Comparison of ENCODE assay signal across 31 mouse cellular contexts in the genomic region with DNA sequence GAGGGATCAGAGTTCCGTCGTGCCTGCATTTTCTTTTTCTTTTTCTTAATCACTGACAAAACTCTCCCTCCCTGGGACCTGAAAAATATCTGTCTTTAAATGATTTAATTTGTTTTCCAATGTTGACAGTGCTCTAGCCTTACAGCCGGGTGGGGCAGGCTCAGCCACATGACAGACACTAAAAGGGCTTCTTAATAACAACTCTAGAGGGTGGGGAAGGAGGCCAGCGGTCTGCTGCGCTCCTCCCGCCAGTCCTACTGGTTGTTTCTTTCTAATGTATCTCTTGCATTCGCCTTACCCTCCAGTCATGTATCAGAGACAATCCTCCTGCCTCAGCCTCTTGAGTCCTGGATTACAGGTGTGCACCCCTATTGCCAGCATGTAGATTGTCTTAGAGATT.
"Had no signal": no experiment of that assay in that cellular context is flagged by ENCODE, and none has a peak within 500 bp of the region (broad histone marks: within the 10 kb centered on the region; RNA-seq: fewer than 3 reads in every experiment).

No protein-coding gene starts in this region.

- H3K4me2 ChIP-seq: limb, embryonic 12.5 days; limb, embryonic 13.5 days; limb, embryonic 15.5 days; liver, embryonic 12.5 days; liver, embryonic 13.5 days; liver, embryonic 15.5 days; lung, embryonic 14.5 days; lung, embryonic 15.5 days; midbrain, embryonic 11.5 days; midbrain, embryonic 12.5 days; midbrain, embryonic 13.5 days; midbrain, embryonic 15.5 days; neural tube, embryonic 12.5 days; neural tube, embryonic 13.5 days had no signal

- H3K4me3 ChIP-seq: limb, embryonic 10.5 days; limb, embryonic 12.5 days; limb, embryonic 13.5 days; limb, embryonic 15.5 days; liver, embryonic 12.5 days; liver, embryonic 13.5 days; liver, embryonic 15.5 days; lung, embryonic 15.5 days; megakaryocyte, embryonic 14.5 days; midbrain, embryonic 10.5 days; midbrain, embryonic 12.5 days; midbrain, embryonic 13.5 days; midbrain, embryonic 15.5 days; myocyte; neural tube, embryonic 12.5 days; neural tube, embryonic 13.5 days had no signal

- H3K27me3 ChIP-seq: limb, embryonic 12.5 days; limb, embryonic 13.5 days; limb, embryonic 15.5 days; liver, embryonic 12.5 days; liver, embryonic 13.5 days; liver, embryonic 15.5 days; lung, embryonic 15.5 days; megakaryocyte, embryonic 14.5 days; midbrain, embryonic 12.5 days; midbrain, embryonic 13.5 days; midbrain, embryonic 15.5 days; neural tube, embryonic 12.5 days; neural tube, embryonic 13.5 days had no signal

- ATAC-seq: liver, embryonic 12.5 days; lung, postnatal 0 days; midbrain, embryonic 13.5 days; midbrain, embryonic 15.5 days; midbrain, embryonic 16.5 days had no signal

- H3K9ac ChIP-seq: limb, embryonic 12.5 days; limb, embryonic 13.5 days; limb, embryonic 15.5 days; liver, embryonic 12.5 days; liver, embryonic 13.5 days; liver, embryonic 14.5 days; liver, embryonic 15.5 days; lung, embryonic 14.5 days; lung, embryonic 15.5 days; midbrain, embryonic 12.5 days; midbrain, embryonic 13.5 days; midbrain, embryonic 15.5 days; neural tube, embryonic 12.5 days; neural tube, embryonic 13.5 days had no signal

- H3K27ac ChIP-seq: limb, embryonic 10.5 days; limb, embryonic 12.5 days; limb, embryonic 13.5 days; limb, embryonic 15.5 days; liver, embryonic 12.5 days; liver, embryonic 13.5 days; liver, embryonic 14.5 days; liver, embryonic 15.5 days; lung, embryonic 15.5 days; macrophage; midbrain, embryonic 10.5 days; midbrain, embryonic 12.5 days; midbrain, embryonic 13.5 days; midbrain, embryonic 15.5 days; neural tube, embryonic 12.5 days; neural tube, embryonic 13.5 days had no signal

- H3K4me1 ChIP-seq: limb, embryonic 10.5 days; limb, embryonic 12.5 days; limb, embryonic 13.5 days; limb, embryonic 15.5 days; liver, embryonic 12.5 days; liver, embryonic 13.5 days; liver, embryonic 15.5 days; lung, embryonic 15.5 days; megakaryocyte, embryonic 14.5 days; midbrain, embryonic 10.5 days; midbrain, embryonic 12.5 days; midbrain, embryonic 13.5 days; midbrain, embryonic 15.5 days; neural tube, embryonic 12.5 days; neural tube, embryonic 13.5 days had no signal

- DNase-seq: left cerebral cortex, postnatal 4 days; liver; liver, embryonic 13.5 days; lung, adult 18-20 months; lung, adult 2 months; lung, embryonic 14.5 days; lung, postnatal 10 days; lung, postnatal 14 days; lung, postnatal 36 days; lung, postnatal 4 days; midbrain, embryonic 14.5 days had no signal

- H3K9me3 ChIP-seq: limb, embryonic 10.5 days; limb, embryonic 12.5 days; limb, embryonic 13.5 days; limb, embryonic 15.5 days; liver, embryonic 12.5 days; liver, embryonic 13.5 days; liver, embryonic 15.5 days; lung, embryonic 15.5 days; midbrain, embryonic 10.5 days; midbrain, embryonic 12.5 days; midbrain, embryonic 13.5 days; midbrain, embryonic 15.5 days; neural tube, embryonic 12.5 days; neural tube, embryonic 13.5 days had no signal
